Mouse (Mus musculus) neutrophil, adult 65 days (primary cell): Measurements from ENCODE around the gene Csgalnact2. TPM values are rescaled to one million over a fixed set of nuclear protein-coding genes. Genes with fewer than 3 reads are reported as not detected.

Source experiments
- total RNA-seq: library from RNA; stranded (reverse); gene quantifications from 2 replicates; pipeline ENCODE4 v1.2.4, GENCODE M21; 2023

Gene Csgalnact2
- 80.5 and 101 TPM in 2 replicates for total RNA-seq

GRCm38 (mm10) chr6:118138731-118139709 lies at the start of gene Csgalnact2:
Gene Csgalnact2 (minus strand): TSS chr6:118139140.

Other genes starting within 250 kb of the Csgalnact2 start
- 460 and 526 TPM in 2 replicates for gene Hnrnpf, start 238.8 kb downstream of the Csgalnact2 start, total RNA-seq
- gene Fxyd4, start 201.4 kb downstream of the Csgalnact2 start, total RNA-seq: 0.86 TPM in 1 of 2 replicates, not detected in the other
- 0.95 TPM in 2 replicates for gene Rasgef1a, start 127.7 kb downstream of the Csgalnact2 start, total RNA-seq
- gene Ret, start 58.6 kb upstream of the Csgalnact2 start, total RNA-seq: 0.20 TPM in 1 of 2 replicates, not detected in the other